Mouse (Mus musculus) liver, postnatal 0 days (tissue): Measurements from ENCODE around the gene Trp53i13. TPM values are rescaled to one million over a fixed set of nuclear protein-coding genes. Genes with fewer than 3 reads are reported as not detected.

ENCODE experiments used
- ATAC-seq: fragments of 200-750 bp; cut with Nextera tagmentation; 2 replicates; pipeline ENCODE4 v1.8.0; 2017; ENCODE audit warnings: mild to moderate bottlenecking, moderate library complexity
- DNase-seq: peaks from one replicate; pipeline ENCODE4 v3.0.0-alpha.2; 2016
- H3K27ac ChIP-seq: fragments of 300-500 bp; sonication (generic); 2 replicates; pipeline ENCODE4 v1.5.1; 2014; ENCODE audit warnings: antibody characterized with exemption, moderate library complexity, mild to moderate bottlenecking, low read depth
- H3K27me3 ChIP-seq: fragments of 300-500 bp; sonication (generic); 2 replicates; pipeline ENCODE4 v1.6.1; 2014; ENCODE audit warnings: low read length, control low read depth, mixed read lengths; ENCODE audit not compliant: insufficient read depth
- H3K36me3 ChIP-seq: fragments of 300-500 bp; sonication (generic); replicated peaks from 2 replicates; pipeline ENCODE4 v1.6.1; 2014; ENCODE audit warnings: mild to moderate bottlenecking, control low read depth, low read length, moderate library complexity, mixed read lengths; ENCODE audit not compliant: insufficient read depth
- H3K4me1 ChIP-seq: fragments of 300-500 bp; sonication (generic); 2 replicates; pipeline ENCODE4 v1.6.1; 2014; ENCODE audit warnings: antibody characterized with exemption, mild to moderate bottlenecking, control low read depth; ENCODE audit not compliant: insufficient read depth
- H3K4me2 ChIP-seq: fragments of 300-500 bp; sonication (generic); 2 replicates; pipeline ENCODE4 v1.6.1; 2014; ENCODE audit warnings: low read depth, mild to moderate bottlenecking, low read length, moderate library complexity, mixed read lengths
- H3K4me3 ChIP-seq: fragments of 300-500 bp; sonication (generic); 2 replicates; pipeline ENCODE4 v1.5.1; 2014; ENCODE audit warnings: low read depth, low read length
- H3K9ac ChIP-seq: fragments of 300-500 bp; sonication (generic); replicated peaks from 2 replicates; pipeline ENCODE4 v1.6.1; 2014; ENCODE audit warnings: mild to moderate bottlenecking, moderate library complexity
- H3K9me3 ChIP-seq: fragments of 300-500 bp; sonication (generic); 2 replicates; pipeline ENCODE4 v1.6.1; 2016; ENCODE audit warnings: mild to moderate bottlenecking, control low read depth, low read length, mixed read lengths
- CTCF ChIP-seq: sonication (generic); IDR thresholded peaks from 2 replicates; pipeline ENCODE4 v1.5.1; 2016; ENCODE audit warnings: antibody characterized with exemption, low read depth
- EP300 ChIP-seq: IDR thresholded peaks from 2 replicates; pipeline ENCODE4 v1.6.1; 2016; ENCODE audit warnings: antibody characterized with exemption, low read depth, mild to moderate bottlenecking
- WGBS: fragments of 180-500 bp; shearing (Covaris S2); extraction: QIAGEN DNeasy Blood & Tissue Kit; methylation state at CpG from one replicate; pipeline ENCODE4 v1.1.7; 2014; ENCODE audit not compliant: insufficient replicate concordance; 5-methylcytosine and 5-hydroxymethylcytosine counted together
- polyA plus RNA-seq: library from polyadenylated mRNA; unstranded; fragments of >200 nt; fragmentation: Nextera tagmentation; extraction: Ambion mirVana; gene quantifications from 2 replicates; pipeline ENCODE4 v1.2.1, GENCODE M21; 2015

Trp53i13 gene
- polyA plus RNA-seq, 1 experiment from 2014 or later = 4.8 TPM

DNA sequence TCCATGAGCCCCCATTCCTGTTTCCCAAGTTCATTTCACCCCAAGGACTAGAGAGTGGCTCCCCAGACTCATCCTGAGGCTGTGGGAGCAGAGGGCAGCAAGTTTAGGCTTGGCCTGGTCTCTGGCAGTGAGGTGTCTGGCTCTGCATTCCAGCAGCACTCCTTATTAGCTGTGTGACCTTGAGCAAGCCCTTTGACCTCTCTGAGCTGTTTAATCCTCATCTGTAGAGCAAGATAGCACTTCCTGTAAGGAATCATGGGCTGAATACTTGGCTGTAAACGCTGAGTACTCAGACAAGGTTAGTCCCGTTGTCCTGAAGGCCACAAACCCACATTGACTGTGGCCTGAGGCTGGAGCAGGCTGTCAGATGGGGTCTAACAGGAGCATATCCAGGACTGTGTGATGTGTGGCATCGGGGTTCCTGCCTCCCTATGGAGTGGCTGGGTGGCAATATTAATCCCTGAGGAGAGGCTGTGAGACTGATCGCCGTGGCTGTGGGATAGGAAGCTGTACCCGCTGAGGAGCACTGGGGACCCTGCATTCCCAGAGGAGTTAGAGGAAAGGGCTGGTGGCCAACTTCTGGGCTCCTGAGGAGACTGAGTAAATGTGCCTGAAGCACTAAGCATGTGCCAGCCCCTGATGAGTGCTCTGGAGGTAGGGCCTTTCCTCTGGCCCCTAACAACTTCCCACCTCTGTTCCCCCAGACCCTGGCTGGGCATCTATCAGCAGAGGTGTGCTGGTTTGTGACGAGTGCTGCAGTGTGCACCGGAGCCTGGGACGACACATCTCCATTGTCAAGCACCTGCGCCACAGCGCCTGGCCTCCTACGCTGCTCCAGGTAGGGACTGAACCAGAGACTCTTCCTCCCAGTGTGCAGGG is 17.3 kb downstream of the Trp53i13 start:
- H3K4me2 ChIP-seq = no peak overlapping the region
- H3K9ac ChIP-seq = 0 out of 2 replicates have a peak overlapping the region, but pooled peaks have one; percentile 13
- DNase-seq = no peak
- no peaks in the 10 kb centered on the region for H3K27me3 ChIP-seq
- H3K4me1 ChIP-seq = peaks cover 33% of the 10 kb centered on the region
- H3K4me3 ChIP-seq = no peak overlapping the region
- 86% methylated on average over 12 of the region's 12 CpGs for WGBS
- H3K27ac ChIP-seq = peak overlapping the region; percentile 57; the same call in 1 of the 2 replicates
- no peak for TF ChIP-seq CTCF
- no peak for TF ChIP-seq EP300
- no peak for ATAC-seq
- peaks cover 25% of the 10 kb centered on the region for H3K36me3 ChIP-seq
- no peaks in the 10 kb centered on the region for H3K9me3 ChIP-seq

DNA sequence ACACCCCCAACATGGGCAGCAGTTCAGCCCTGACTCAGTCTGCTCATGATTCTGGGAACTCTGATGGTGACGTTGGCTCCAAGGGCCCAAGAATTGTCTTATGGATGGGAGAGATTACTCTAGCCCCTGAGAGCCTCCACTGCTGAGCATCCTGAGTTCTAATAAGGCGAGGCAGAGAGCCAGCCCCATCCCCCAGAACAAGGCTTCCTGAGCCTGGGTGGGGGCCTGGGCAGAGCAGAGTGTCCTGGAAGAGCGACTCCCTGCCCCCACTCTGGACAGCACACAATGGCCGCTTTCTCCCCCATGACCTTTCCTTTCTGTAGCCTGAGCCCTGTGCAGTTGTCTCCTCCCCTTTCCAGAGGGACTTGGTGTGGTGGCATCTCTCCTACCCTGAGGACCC is 17.9 kb downstream of the Trp53i13 start:
- no peak for ATAC-seq
- H3K4me1 ChIP-seq = peaks cover 33% of the 10 kb centered on the region
- peaks cover 18% of the 10 kb centered on the region for H3K36me3 ChIP-seq
- H3K4me3 ChIP-seq = no peak overlapping the region
- peak; percentile 19 for DNase-seq
- no peak overlapping the region for H3K9ac ChIP-seq
- H3K27me3 ChIP-seq = no peaks in the 10 kb centered on the region
- no peaks in the 10 kb centered on the region for H3K9me3 ChIP-seq
- TF ChIP-seq CTCF (no peak), EP300 (no peak)
- no peak overlapping the region for H3K4me2 ChIP-seq
- H3K27ac ChIP-seq = peak overlapping the region; percentile 57; the same call in 1 of the 2 replicates
- WGBS = 71% methylated on average over 4 of the region's 4 CpGs

DNA sequence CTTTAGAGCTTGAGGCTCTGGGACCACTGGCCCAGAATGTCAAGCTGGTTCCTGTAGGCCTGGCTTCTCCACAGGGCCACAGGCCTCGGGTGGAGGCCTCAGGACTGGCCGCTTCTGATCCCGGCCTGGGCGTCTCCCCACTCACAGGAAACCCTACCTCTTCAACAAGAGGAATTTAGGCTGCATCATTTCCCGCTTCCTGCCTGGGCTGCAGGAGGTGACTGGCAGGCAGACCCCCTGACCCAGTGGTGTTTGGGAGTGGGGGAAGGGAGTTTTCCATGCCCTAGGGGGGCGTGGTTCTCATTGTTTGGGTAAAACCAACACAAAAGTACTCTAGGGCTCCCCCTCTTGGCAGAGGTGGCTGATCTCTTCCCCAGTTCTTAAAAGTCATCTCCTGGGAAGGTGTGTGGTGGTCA is 18.4 kb downstream of the Trp53i13 start:
- Histone ChIP-seq H3K27ac (peak overlapping the region; percentile 76), H3K36me3 (peaks cover 17% of the 10 kb centered on the region), H3K9ac (no peak overlapping the region), H3K4me3 (no peak overlapping the region), H3K4me1 (peaks cover 36% of the 10 kb centered on the region), H3K4me2 (no peak overlapping the region), H3K9me3 (no peaks in the 10 kb centered on the region), H3K27me3 (no peaks in the 10 kb centered on the region)
- ATAC-seq = no peak
- WGBS = 47% methylated on average over 6 of the region's 6 CpGs
- TF ChIP-seq EP300 (0 out of 2 replicates have a peak, but pooled peaks have one; percentile 19), CTCF (peak; percentile 56)
- DNase-seq = peak; percentile 73

DNA sequence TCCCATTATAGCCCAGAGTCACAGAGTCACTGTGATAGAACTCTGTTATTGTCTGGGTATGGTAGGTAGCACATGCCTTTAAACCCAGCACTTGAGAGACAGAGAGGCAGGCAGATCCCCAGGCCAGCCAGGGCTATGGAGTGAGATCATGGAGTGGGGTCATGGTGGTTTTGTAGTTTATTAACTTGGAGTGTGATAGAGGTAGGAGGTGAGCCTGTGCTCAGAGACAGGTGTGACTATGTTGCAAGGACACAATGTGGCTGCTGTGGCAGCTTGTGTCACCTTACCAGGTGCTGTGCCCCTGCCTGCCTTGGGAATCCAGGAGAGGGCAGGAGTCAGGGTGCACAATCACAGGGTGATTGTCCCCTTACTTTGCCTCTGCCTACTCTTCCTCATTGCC is 20.3 kb downstream of the Trp53i13 start:
- no peak overlapping the region for H3K4me2 ChIP-seq
- no peak overlapping the region for H3K9ac ChIP-seq
- H3K4me3 ChIP-seq = no peak overlapping the region
- peaks cover 54% of the 10 kb centered on the region for H3K4me1 ChIP-seq
- H3K36me3 ChIP-seq = peaks cover 8% of the 10 kb centered on the region
- ATAC-seq (peak; percentile 54), DNase-seq (peak; percentile 22)
- no peak for TF ChIP-seq CTCF
- TF ChIP-seq EP300 = no peak
- peak overlapping the region; percentile 34 for H3K27ac ChIP-seq
- H3K9me3 ChIP-seq = no peaks in the 10 kb centered on the region
- H3K27me3 ChIP-seq = peaks cover 10% of the 10 kb centered on the region

DNA sequence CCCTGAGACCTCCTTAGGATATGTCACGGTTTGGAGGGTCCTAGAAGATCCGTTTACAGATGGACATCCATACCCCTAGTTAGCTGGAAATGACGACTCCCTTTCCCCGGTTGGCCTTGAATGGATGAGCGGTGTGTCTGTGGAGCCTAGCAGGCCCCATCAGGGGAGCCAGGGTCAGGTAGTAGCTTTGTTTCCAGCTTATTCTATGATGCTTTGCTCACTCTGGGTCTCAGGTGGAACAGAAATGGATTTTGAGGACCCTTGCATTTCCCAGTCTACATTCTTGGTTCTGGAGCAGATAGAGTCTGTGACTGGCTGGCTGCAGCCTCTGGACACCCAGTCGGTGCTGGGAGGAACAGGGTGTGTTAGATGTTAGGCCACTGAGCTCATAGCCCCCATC is 21.0 kb downstream of the Trp53i13 start:
- Histone ChIP-seq H3K9ac (no peak overlapping the region), H3K27me3 (peaks cover 17% of the 10 kb centered on the region), H3K36me3 (peaks cover 4% of the 10 kb centered on the region), H3K4me3 (no peak overlapping the region), H3K4me2 (peak overlapping the region; percentile 99), H3K27ac (no peak overlapping the region), H3K4me1 (peaks cover 61% of the 10 kb centered on the region), H3K9me3 (no peaks in the 10 kb centered on the region)
- DNase-seq = no peak
- TF ChIP-seq EP300 = no peak
- TF ChIP-seq CTCF = no peak
- 73% methylated on average over 6 of the region's 6 CpGs for WGBS
- no peak for ATAC-seq

DNA sequence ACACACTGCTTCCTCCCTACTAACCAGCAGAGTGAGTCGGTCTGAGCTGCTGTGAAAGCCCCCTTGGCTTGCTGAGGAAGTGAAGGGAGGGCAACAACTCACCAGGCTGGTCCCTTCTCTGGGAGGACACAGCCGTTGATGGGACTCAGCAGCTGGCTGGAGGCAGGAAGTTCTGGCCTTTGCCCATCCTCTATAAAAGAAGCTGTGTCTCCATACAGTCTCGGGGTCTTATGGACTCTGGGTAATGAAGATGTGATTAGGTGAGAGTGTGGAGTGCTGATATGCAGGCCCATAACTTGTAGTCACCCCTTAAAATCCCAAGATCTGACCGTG is 21.5 kb downstream of the Trp53i13 start:
- Histone ChIP-seq H3K36me3 (no peaks in the 10 kb centered on the region; the same call in 1 of the 2 replicates), H3K9me3 (no peaks in the 10 kb centered on the region), H3K27me3 (peaks cover 17% of the 10 kb centered on the region), H3K4me1 (peaks cover 63% of the 10 kb centered on the region), H3K9ac (peak overlapping the region; percentile 88), H3K4me2 (peak overlapping the region; percentile 99), H3K4me3 (peak overlapping the region; percentile 82), H3K27ac (peak overlapping the region; percentile 84)
- TF ChIP-seq EP300 (no peak), CTCF (no peak)
- WGBS = 16% methylated on average over 4 of the region's 4 CpGs
- DNase-seq (no peak), ATAC-seq (no peak)
